Mouse (Mus musculus): ENCODE measurements around the gene B4galnt3. TPM values are rescaled to one million over a fixed set of nuclear protein-coding genes. Genes with fewer than 3 reads are reported as not detected.

Gene B4galnt3
- polyA plus RNA-seq, 1 experiment from 2014 or later, result 0.22 TPM

- Histone ChIP-seq H3K4me3 (replicated peaks) (no peak overlapping the region), H3K4me2 (no peak overlapping the region)
- 85% methylated on average over 5 of the region's 5 CpGs for WGBS
Measured at GRCm38 (mm10) chr6:120240461-120240860, 53.9 kb downstream of the B4galnt3 start.

DNA sequence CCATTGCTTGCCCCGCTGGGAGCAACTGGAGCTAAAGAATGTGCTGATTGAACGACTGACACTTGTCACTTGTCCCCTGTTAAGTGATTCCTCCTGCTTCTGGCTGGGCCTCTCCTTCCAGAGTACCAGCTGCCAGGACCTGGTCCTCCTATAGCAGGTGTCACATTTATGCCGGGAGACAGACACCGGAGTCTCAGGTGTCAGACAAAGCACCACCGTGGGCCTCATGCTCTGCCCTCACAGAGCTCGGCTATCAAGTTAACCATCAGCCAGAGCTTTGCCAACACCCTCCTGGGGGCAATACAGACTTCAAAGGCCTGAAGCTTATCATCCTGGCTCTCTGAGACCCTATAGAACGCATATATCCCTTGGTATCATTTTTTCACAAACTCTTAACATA lies 58.5 kb downstream of the B4galnt3 start:
- H3K4me2 ChIP-seq, result no peak overlapping the region
- H3K36me3 ChIP-seq (replicated peaks), result no peaks in the 10 kb centered on the region
- WGBS, result 69% methylated on average over 7 of the region's 7 CpGs
- no peak overlapping the region for H3K4me3 ChIP-seq (replicated peaks)
- no peaks in the 10 kb centered on the region for H3K9me3 ChIP-seq
- no peak for ATAC-seq (ENCODE audit: low FRiP score)
- H3K4me1 ChIP-seq, result peaks cover under 1% of the 10 kb centered on the region
- no peak overlapping the region for H3K9ac ChIP-seq
- no peak overlapping the region for H3K27ac ChIP-seq
- H3K27me3 ChIP-seq, result no peaks in the 10 kb centered on the region

More at GRCm38 (mm10) chr6:120240461-120240860, 53.9 kb downstream of the B4galnt3 start:
- Histone ChIP-seq H3K27ac (no peak overlapping the region), H3K9me3 (no peaks in the 10 kb centered on the region), H3K9ac (no peak overlapping the region), H3K4me1 (no peaks in the 10 kb centered on the region), H3K36me3 (replicated peaks) (no peaks in the 10 kb centered on the region), H3K27me3 (no peaks in the 10 kb centered on the region)
- ATAC-seq (ENCODE audit: low FRiP score), result no peak

GRCm38 (mm10) chr6:120232885-120233284 lies 61.5 kb downstream of the B4galnt3 start:
- Histone ChIP-seq H3K4me1 (peaks cover 7% of the 10 kb centered on the region), H3K9me3 (no peaks in the 10 kb centered on the region), H3K4me3 (replicated peaks) (no peak overlapping the region), H3K27ac (no peak overlapping the region), H3K9ac (no peak overlapping the region), H3K36me3 (replicated peaks) (no peaks in the 10 kb centered on the region), H3K27me3 (no peaks in the 10 kb centered on the region), H3K4me2 (no peak overlapping the region)
- no peak for ATAC-seq (ENCODE audit: low FRiP score)
- WGBS, result 95% methylated on average over 6 of the region's 6 CpGs

DNA sequence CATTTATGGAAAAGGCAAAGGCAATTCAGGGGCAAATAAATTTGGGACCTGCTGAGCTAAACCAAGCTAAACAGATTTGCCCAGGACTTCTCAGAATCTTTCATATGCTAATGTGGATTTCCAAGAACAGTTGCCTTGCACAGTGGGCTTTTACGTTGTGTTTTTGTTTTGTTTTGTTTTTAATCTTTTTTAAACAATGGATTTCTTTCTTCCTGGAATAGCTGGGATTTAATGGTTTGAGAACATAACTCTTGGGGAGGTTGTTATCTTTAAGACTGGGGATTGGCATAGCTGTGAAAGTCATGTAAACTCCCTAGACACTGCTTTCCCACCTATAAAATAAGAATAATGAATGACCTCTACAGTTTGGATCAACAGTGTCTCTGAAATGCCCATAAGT lies 63.9 kb downstream of the B4galnt3 start:
- Histone ChIP-seq H3K4me1 (peaks cover 7% of the 10 kb centered on the region), H3K27ac (no peak overlapping the region), H3K9ac (no peak overlapping the region), H3K27me3 (no peaks in the 10 kb centered on the region; the same call in 1 of the 2 replicates), H3K4me3 (replicated peaks) (no peak overlapping the region), H3K36me3 (replicated peaks) (no peaks in the 10 kb centered on the region), H3K9me3 (no peaks in the 10 kb centered on the region), H3K4me2 (no peak overlapping the region)
- 9% methylated on average over 1 of the region's 1 CpGs for WGBS
- no peak for ATAC-seq (ENCODE audit: low FRiP score)

- no peak overlapping the region for H3K4me2 ChIP-seq
- H3K9ac ChIP-seq, result no peak overlapping the region
- H3K36me3 ChIP-seq (replicated peaks), result no peaks in the 10 kb centered on the region
- peaks cover 7% of the 10 kb centered on the region for H3K4me1 ChIP-seq
- no peaks in the 10 kb centered on the region for H3K9me3 ChIP-seq
- no peak overlapping the region for H3K4me3 ChIP-seq (replicated peaks)
- no peak overlapping the region for H3K27ac ChIP-seq
- no peak for ATAC-seq (ENCODE audit: low FRiP score)
- 69% methylated on average over 7 of the region's 7 CpGs for WGBS
- no peaks in the 10 kb centered on the region; the same call in 1 of the 2 replicates for H3K27me3 ChIP-seq
Measured at GRCm38 (mm10) chr6:120229806-120230205, 64.6 kb downstream of the B4galnt3 start.

DNA sequence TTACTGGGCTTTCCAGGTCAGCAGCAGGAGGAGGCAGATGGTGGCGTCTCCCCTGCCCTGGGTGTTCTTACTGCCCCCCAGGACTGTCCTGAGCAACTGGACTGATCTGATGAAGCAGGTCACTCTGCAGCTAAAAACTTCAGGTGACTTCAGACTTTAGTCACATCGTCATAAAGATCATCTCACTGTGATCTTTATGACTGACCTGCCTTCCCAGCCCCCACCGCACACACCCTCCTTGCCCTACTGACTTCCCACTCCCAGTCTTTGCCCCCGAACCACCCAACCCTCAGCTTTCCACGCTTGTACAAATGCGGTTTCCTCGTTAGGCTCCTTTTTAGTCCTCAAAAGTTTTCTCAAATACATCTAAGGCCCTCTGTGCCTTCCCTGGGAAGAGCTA lies 67.3 kb downstream of the B4galnt3 start:
- Histone ChIP-seq H3K9ac (no peak overlapping the region), H3K4me3 (replicated peaks) (no peak overlapping the region), H3K4me1 (peaks cover 7% of the 10 kb centered on the region), H3K36me3 (replicated peaks) (no peaks in the 10 kb centered on the region), H3K9me3 (no peaks in the 10 kb centered on the region), H3K4me2 (no peak overlapping the region), H3K27ac (no peak overlapping the region), H3K27me3 (no peaks in the 10 kb centered on the region; the same call in 1 of the 2 replicates)
- 83% methylated on average over 7 of the region's 7 CpGs for WGBS
- no peak for ATAC-seq (ENCODE audit: low FRiP score)

GRCm38 (mm10) chr6:120225355-120225754 lies 69.0 kb downstream of the B4galnt3 start:
- Histone ChIP-seq H3K4me2 (no peak overlapping the region), H3K9ac (no peak overlapping the region), H3K9me3 (no peaks in the 10 kb centered on the region), H3K4me1 (peaks cover 2% of the 10 kb centered on the region; the same call in 1 of the 2 replicates), H3K36me3 (replicated peaks) (no peaks in the 10 kb centered on the region), H3K27me3 (no peaks in the 10 kb centered on the region; the same call in 1 of the 2 replicates), H3K4me3 (replicated peaks) (no peak overlapping the region), H3K27ac (no peak overlapping the region)
- 73% methylated on average over 6 of the region's 6 CpGs for WGBS
- no peak for ATAC-seq (ENCODE audit: low FRiP score)

- H3K9me3 ChIP-seq, result no peaks in the 10 kb centered on the region
- H3K27ac ChIP-seq, result no peak overlapping the region
- no peak for ATAC-seq (ENCODE audit: low FRiP score)
- no peak overlapping the region for H3K4me2 ChIP-seq
- H3K4me1 ChIP-seq, result no peaks in the 10 kb centered on the region
- H3K4me3 ChIP-seq (replicated peaks), result no peak overlapping the region
- no peaks in the 10 kb centered on the region; the same call in 1 of the 2 replicates for H3K27me3 ChIP-seq
- no peak overlapping the region for H3K9ac ChIP-seq
- 23% methylated on average over 6 of the region's 6 CpGs for WGBS
- no peaks in the 10 kb centered on the region for H3K36me3 ChIP-seq (replicated peaks)
Measured at GRCm38 (mm10) chr6:120222669-120223068, 71.7 kb downstream of the B4galnt3 start.

DNA sequence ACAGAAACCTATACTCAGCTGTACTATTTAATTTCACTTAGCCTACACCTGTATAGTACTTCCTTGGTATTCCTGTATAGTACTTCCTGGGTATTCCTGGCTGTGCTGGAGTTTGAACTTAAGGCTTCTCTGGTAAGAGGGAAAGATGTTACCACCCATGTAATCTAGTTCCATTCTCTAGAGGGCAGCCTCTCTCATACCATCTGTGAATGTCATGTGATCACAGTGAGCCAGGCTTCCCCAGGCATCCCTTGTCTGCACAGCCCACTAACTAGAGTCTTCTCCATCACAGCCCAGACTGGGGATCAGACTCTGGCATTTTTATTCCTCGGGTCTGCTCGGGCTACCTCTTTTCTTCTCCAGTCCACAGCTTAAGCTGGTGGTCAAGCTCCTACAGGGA lies 75.1 kb downstream of the B4galnt3 start:
- ATAC-seq (ENCODE audit: low FRiP score), result no peak
- 82% methylated on average over 2 of the region's 2 CpGs for WGBS
- Histone ChIP-seq H3K36me3 (replicated peaks) (no peaks in the 10 kb centered on the region), H3K9me3 (no peaks in the 10 kb centered on the region), H3K4me3 (replicated peaks) (no peak overlapping the region), H3K9ac (no peak overlapping the region), H3K27me3 (no peaks in the 10 kb centered on the region), H3K4me1 (no peaks in the 10 kb centered on the region), H3K4me2 (no peak overlapping the region), H3K27ac (no peak overlapping the region)

DNA sequence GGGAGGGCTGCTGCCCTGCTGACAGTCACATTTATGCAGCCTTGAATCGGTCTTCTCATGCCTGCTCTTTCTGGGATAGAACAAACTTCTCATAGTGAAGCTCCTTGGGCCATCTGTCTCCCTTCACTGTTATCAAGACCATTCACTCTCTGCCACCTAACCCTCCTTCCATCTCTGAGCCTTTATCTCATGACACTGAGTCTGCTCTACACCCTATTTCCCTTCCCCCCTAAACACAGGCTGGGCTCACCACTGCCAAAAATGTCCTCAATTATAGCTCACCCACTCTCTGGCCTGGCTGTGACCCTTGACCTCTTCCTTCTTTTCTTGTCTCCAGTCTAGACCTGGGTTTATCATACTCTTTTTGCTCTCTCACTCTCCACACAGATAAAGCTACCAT lies 77.7 kb downstream of the B4galnt3 start:
- 77% methylated on average over 1 of the region's 1 CpGs for WGBS
- H3K27ac ChIP-seq, result no peak overlapping the region
- no peak overlapping the region for H3K4me2 ChIP-seq
- no peak for ATAC-seq (ENCODE audit: low FRiP score)
- H3K4me1 ChIP-seq, result no peaks in the 10 kb centered on the region
- H3K9ac ChIP-seq, result no peak overlapping the region
- no peaks in the 10 kb centered on the region for H3K9me3 ChIP-seq
- H3K36me3 ChIP-seq (replicated peaks), result no peaks in the 10 kb centered on the region
- no peaks in the 10 kb centered on the region for H3K27me3 ChIP-seq
- H3K4me3 ChIP-seq (replicated peaks), result no peak overlapping the region

DNA sequence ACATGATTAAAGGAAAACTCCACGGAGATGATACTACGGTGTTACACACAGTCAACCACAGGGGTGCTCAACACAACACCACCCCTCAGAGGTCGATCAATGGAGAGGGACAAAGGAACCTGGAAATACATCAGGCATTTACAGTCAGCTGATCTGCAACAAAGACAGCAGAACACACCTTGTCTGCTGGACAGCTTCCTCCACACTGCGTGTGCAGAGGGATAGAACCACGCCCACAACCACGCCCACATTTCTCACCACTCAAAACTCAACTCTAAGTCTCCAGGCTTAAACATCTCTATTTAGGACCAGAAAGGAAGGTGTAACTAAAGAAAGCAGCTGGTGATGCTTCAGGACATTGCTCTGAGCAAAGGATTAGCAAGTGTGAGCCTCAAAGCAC lies 82.8 kb downstream of the B4galnt3 start:
- Histone ChIP-seq H3K9ac (no peak overlapping the region), H3K4me1 (no peaks in the 10 kb centered on the region), H3K4me2 (no peak overlapping the region), H3K27ac (no peak overlapping the region), H3K4me3 (replicated peaks) (no peak overlapping the region), H3K36me3 (replicated peaks) (no peaks in the 10 kb centered on the region), H3K9me3 (no peaks in the 10 kb centered on the region), H3K27me3 (no peaks in the 10 kb centered on the region)
- no peak for ATAC-seq (ENCODE audit: low FRiP score)
- 83% methylated on average over 6 of the region's 6 CpGs for WGBS

- ATAC-seq (ENCODE audit: low FRiP score), result no peak
- no peak overlapping the region for H3K4me2 ChIP-seq
- H3K9me3 ChIP-seq, result no peaks in the 10 kb centered on the region
- no peaks in the 10 kb centered on the region for H3K36me3 ChIP-seq (replicated peaks)
- WGBS, result 94% methylated on average over 5 of the region's 5 CpGs
- no peak overlapping the region for H3K4me3 ChIP-seq (replicated peaks)
- peaks cover 14% of the 10 kb centered on the region for H3K4me1 ChIP-seq
- H3K27ac ChIP-seq, result no peak overlapping the region
- no peaks in the 10 kb centered on the region for H3K27me3 ChIP-seq
- H3K9ac ChIP-seq, result no peak overlapping the region
Measured at GRCm38 (mm10) chr6:120206586-120206985, 87.8 kb downstream of the B4galnt3 start.

DNA sequence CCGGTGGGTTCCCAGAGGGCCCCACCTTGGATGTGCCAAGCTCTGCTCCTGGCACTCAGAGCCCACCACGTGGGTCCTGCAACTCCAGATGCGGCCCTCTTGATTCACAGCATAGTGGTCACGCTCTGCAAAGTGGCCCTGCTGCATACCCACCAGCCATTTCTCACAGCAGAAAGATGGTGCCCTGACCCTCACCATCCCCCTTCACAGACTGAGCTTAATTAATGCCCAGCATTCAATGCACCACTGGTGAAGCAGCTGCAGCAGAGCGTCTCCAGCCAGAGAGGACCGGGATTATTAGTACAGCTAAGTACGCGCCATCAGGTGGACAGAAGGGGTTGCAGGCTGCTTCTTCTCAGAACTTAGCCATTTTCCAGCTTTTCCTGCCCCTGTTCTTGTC lies 92.0 kb downstream of the B4galnt3 start:
- Histone ChIP-seq H3K27me3 (no peaks in the 10 kb centered on the region), H3K27ac (peak overlapping the region; percentile 59), H3K9me3 (no peaks in the 10 kb centered on the region), H3K9ac (no peak overlapping the region), H3K4me2 (no peak overlapping the region), H3K4me3 (replicated peaks) (no peak overlapping the region), H3K36me3 (replicated peaks) (no peaks in the 10 kb centered on the region), H3K4me1 (peaks cover 28% of the 10 kb centered on the region)
- 48% methylated on average over 8 of the region's 8 CpGs for WGBS
- ATAC-seq (ENCODE audit: low FRiP score), result peak; percentile 40; the same call in 1 of the 2 replicates

All from forebrain, embryonic 12.5 days (tissue).